Mouse (Mus musculus): ENCODE measurements around the gene Snrpg. TPM values are rescaled to one million over a fixed set of nuclear protein-coding genes. Genes with fewer than 3 reads are reported as not detected.

The Snrpg gene
- polyA plus RNA-seq, 1 experiment from 2014 or later, result 723 TPM

DNA sequence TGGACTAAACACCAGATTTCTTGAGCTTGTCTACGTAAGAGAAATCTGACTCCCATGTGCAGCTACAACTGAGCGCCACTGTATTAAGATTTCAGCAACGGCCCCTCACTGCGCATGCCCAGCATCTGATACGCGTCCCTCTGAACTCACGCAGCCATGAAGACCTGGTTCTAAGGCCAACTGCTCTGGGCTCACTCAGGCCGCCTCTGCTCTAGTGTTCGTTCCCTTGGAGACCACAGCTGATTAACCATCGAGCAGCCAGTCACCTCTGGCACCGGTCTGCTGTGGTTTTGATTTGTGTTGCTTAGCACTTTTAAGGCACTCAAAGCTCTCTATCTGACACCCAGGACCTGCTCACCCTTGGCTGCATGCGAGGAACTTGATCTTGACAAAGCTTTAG is 16.2 kb downstream of the Snrpg start:
- Histone ChIP-seq H3K9me3 (ENCODE audit: low read depth, low read length) (no peaks in the 10 kb centered on the region), H3K4me3 (ENCODE audit: low read depth, low read length) (no peak overlapping the region), H3K27me3 (ENCODE audit: insufficient read depth, low read length) (no peaks in the 10 kb centered on the region), H3K4me2 (no peak overlapping the region), H3K4me1 (ENCODE audit: insufficient read depth) (no peaks in the 10 kb centered on the region), H3K36me3 (ENCODE audit: insufficient read depth) (peaks cover 60% of the 10 kb centered on the region), H3K9ac (no peak overlapping the region), H3K27ac (ENCODE audit: low read depth) (no peak overlapping the region)
- TF ChIP-seq CTCF (IDR thresholded peaks at IDR 0.05; ENCODE audit: low read depth), result no peak
- DNase-seq, result no peak
- no peak for ATAC-seq (ENCODE audit: insufficient read depth)
- 82% methylated on average over 12 of the region's 12 CpGs for WGBS

DNA sequence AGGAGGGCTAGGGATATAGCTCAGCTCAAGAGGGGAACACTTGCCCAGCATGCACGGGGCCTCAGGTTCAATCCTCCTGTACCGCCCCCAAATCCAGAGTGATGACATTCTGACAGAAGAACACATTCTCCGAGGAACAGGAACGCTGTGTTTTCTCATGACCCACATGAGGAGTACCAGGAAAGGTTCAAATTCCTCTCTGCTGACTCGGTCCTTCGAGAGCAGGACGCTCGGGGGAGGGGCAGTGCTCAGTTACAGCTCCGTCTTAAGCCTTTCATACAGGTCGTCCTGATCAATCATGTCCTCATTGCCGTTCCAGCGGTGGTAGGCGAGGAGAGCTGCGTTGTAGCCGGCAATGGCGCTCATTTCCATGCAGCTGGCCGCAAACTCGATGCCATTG is 17.4 kb downstream of the Snrpg start:
- Histone ChIP-seq H3K36me3 (ENCODE audit: insufficient read depth) (peaks cover 64% of the 10 kb centered on the region), H3K4me1 (ENCODE audit: insufficient read depth) (no peaks in the 10 kb centered on the region), H3K27ac (ENCODE audit: low read depth) (no peak overlapping the region), H3K4me3 (ENCODE audit: low read depth, low read length) (no peak overlapping the region), H3K9ac (no peak overlapping the region), H3K4me2 (no peak overlapping the region), H3K27me3 (ENCODE audit: insufficient read depth, low read length) (no peaks in the 10 kb centered on the region), H3K9me3 (ENCODE audit: low read depth, low read length) (no peaks in the 10 kb centered on the region)
- DNase-seq (no peak), ATAC-seq (ENCODE audit: insufficient read depth) (no peak)
- TF ChIP-seq CTCF (IDR thresholded peaks at IDR 0.05; ENCODE audit: low read depth), result no peak
- WGBS, result 67% methylated on average over 18 of the region's 18 CpGs

DNA sequence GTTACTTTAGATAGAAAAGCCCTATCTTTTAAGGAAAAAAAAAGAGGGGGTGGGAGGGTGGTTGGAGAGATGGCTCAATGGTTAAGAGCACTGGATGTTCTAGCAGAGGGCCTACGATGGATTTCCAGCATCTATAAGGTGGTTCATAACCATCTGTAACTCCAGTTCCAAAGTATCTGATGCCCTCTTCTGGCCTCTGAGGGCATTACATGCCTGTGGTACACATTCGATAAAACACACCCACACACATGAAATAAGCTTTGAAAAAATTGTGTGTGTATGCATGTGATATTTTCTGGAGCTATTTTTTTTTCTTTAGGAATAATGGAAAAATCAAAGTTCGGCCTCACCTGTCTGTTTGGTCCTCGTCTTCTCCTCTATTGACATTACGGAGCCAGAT is 20.2 kb downstream of the Snrpg start:
- 96% methylated on average over 5 of the region's 5 CpGs for WGBS
- 0 out of 2 replicates have a peak, but pooled peaks cover 4% of the 10 kb centered on the region for H3K4me1 ChIP-seq (ENCODE audit: insufficient read depth)
- no peaks in the 10 kb centered on the region for H3K9me3 ChIP-seq (ENCODE audit: low read depth, low read length)
- H3K4me3 ChIP-seq (ENCODE audit: low read depth, low read length), result no peak overlapping the region
- H3K27me3 ChIP-seq (ENCODE audit: insufficient read depth, low read length), result no peaks in the 10 kb centered on the region
- DNase-seq (peak; percentile 43), ATAC-seq (ENCODE audit: insufficient read depth) (no peak)
- H3K27ac ChIP-seq (ENCODE audit: low read depth), result no peak overlapping the region
- peaks cover 71% of the 10 kb centered on the region for H3K36me3 ChIP-seq (ENCODE audit: insufficient read depth)
- H3K4me2 ChIP-seq, result no peak overlapping the region
- TF ChIP-seq CTCF (IDR thresholded peaks at IDR 0.05; ENCODE audit: low read depth), result 0 out of 2 replicates have a peak, but pooled peaks have one; percentile 34
- H3K9ac ChIP-seq, result no peak overlapping the region

- H3K36me3 ChIP-seq (ENCODE audit: insufficient read depth), result peaks cover 55% of the 10 kb centered on the region
- 97% methylated on average over 1 of the region's 1 CpGs for WGBS
Measured at GRCm38 (mm10) chr6:86393187-86393586, 22.1 kb downstream of the Snrpg start.

GRCm38 (mm10) chr6:86394078-86394720 is 23.1 kb downstream of the Snrpg start:
- Histone ChIP-seq H3K9me3 (ENCODE audit: low read depth, low read length) (no peaks in the 10 kb centered on the region), H3K27me3 (ENCODE audit: insufficient read depth, low read length) (no peaks in the 10 kb centered on the region), H3K4me3 (ENCODE audit: low read depth, low read length) (no peak overlapping the region), H3K27ac (ENCODE audit: low read depth) (no peak overlapping the region), H3K4me2 (no peak overlapping the region), H3K9ac (no peak overlapping the region), H3K4me1 (ENCODE audit: insufficient read depth) (0 out of 2 replicates have a peak, but pooled peaks cover 4% of the 10 kb centered on the region), H3K36me3 (ENCODE audit: insufficient read depth) (peaks cover 45% of the 10 kb centered on the region)
- no peak for ATAC-seq (ENCODE audit: insufficient read depth)
- DNase-seq, result no peak
- WGBS, result 82% methylated on average over 17 of the region's 17 CpGs
- TF ChIP-seq CTCF (IDR thresholded peaks at IDR 0.05; ENCODE audit: low read depth), result no peak

More at GRCm38 (mm10) chr6:86393187-86393586, 22.1 kb downstream of the Snrpg start:
- no peaks in the 10 kb centered on the region for H3K9me3 ChIP-seq (ENCODE audit: low read depth, low read length)
- H3K27me3 ChIP-seq (ENCODE audit: insufficient read depth, low read length), result no peaks in the 10 kb centered on the region
- no peak overlapping the region for H3K4me3 ChIP-seq (ENCODE audit: low read depth, low read length)
- H3K4me2 ChIP-seq, result no peak overlapping the region
- 0 out of 2 replicates have a peak, but pooled peaks cover 4% of the 10 kb centered on the region for H3K4me1 ChIP-seq (ENCODE audit: insufficient read depth)
- no peak overlapping the region for H3K9ac ChIP-seq
- ATAC-seq (ENCODE audit: insufficient read depth) (no peak), DNase-seq (no peak)
- H3K27ac ChIP-seq (ENCODE audit: low read depth), result no peak overlapping the region
- no peak for TF ChIP-seq CTCF (IDR thresholded peaks at IDR 0.05; ENCODE audit: low read depth)

DNA sequence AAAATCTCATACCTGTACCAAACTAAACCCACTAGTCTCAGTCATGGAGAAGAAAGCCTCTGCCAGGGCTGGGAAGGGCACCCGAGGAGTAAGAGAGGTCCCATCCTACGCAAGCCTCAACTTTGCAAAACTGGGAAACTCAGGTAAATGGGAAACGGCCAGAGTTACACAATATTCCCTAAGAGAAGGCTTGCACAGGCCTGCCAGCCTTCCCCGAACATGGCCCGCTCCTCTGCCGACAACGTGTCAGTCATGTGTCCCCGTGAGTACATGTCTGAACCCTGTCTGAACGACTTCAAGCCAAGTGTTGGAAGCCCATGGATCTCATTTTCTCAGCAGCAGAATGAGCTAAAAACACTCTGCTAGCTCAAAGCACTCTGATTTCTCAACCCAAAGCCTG is 23.9 kb downstream of the Snrpg start:
- WGBS, result 88% methylated on average over 9 of the region's 9 CpGs

GRCm38 (mm10) chr6:86395969-86396368 is 24.9 kb downstream of the Snrpg start:
- DNase-seq (no peak), ATAC-seq (ENCODE audit: insufficient read depth) (no peak)
- Histone ChIP-seq H3K27me3 (ENCODE audit: insufficient read depth, low read length) (no peaks in the 10 kb centered on the region), H3K27ac (ENCODE audit: low read depth) (no peak overlapping the region), H3K4me3 (ENCODE audit: low read depth, low read length) (peak overlapping the region; percentile 87), H3K4me1 (ENCODE audit: insufficient read depth) (0 out of 2 replicates have a peak, but pooled peaks cover 4% of the 10 kb centered on the region), H3K36me3 (ENCODE audit: insufficient read depth) (peaks cover 27% of the 10 kb centered on the region), H3K4me2 (peak overlapping the region; percentile 94), H3K9ac (peak overlapping the region; percentile 82), H3K9me3 (ENCODE audit: low read depth, low read length) (no peaks in the 10 kb centered on the region)
- no peak for TF ChIP-seq CTCF (IDR thresholded peaks at IDR 0.05; ENCODE audit: low read depth)
- 16% methylated on average over 10 of the region's 10 CpGs for WGBS

More for the DNA sequence above, 23.9 kb downstream of the Snrpg start:
- H3K4me1 ChIP-seq (ENCODE audit: insufficient read depth), result 0 out of 2 replicates have a peak, but pooled peaks cover 4% of the 10 kb centered on the region
- ATAC-seq (ENCODE audit: insufficient read depth), result no peak
- no peaks in the 10 kb centered on the region for H3K9me3 ChIP-seq (ENCODE audit: low read depth, low read length)
- H3K4me3 ChIP-seq (ENCODE audit: low read depth, low read length), result no peak overlapping the region
- no peak for TF ChIP-seq CTCF (IDR thresholded peaks at IDR 0.05; ENCODE audit: low read depth)
- H3K4me2 ChIP-seq, result peak overlapping the region; percentile 94; the same call in 1 of the 2 replicates
- peaks cover 37% of the 10 kb centered on the region for H3K36me3 ChIP-seq (ENCODE audit: insufficient read depth)
- peak overlapping the region; percentile 26; the same call in 1 of the 2 replicates for H3K9ac ChIP-seq
- H3K27ac ChIP-seq (ENCODE audit: low read depth), result no peak overlapping the region
- H3K27me3 ChIP-seq (ENCODE audit: insufficient read depth, low read length), result no peaks in the 10 kb centered on the region
- DNase-seq, result no peak
